Mouse (Mus musculus): ENCODE results near the gene Selplg. TPM values are rescaled to one million over a fixed set of nuclear protein-coding genes. Genes with fewer than 3 reads are reported as not detected.

Gene Selplg
- 0.88 and 1.3 TPM in 2 replicates for polyA plus RNA-seq (2012; rRNA removed)

- no peak for DNase-seq (ENCODE audit: low read depth)
- no peak for TF ChIP-seq POLR2A (IDR thresholded peaks at IDR 0.05; ENCODE audit: borderline replicate concordance, extremely low read depth, insufficient read depth, insufficient read length, poor library complexity, severe bottlenecking)
Observed at GRCm38 (mm10) chr5:113832490-113832901, at the start of gene Selplg. Selplg (minus strand) TSS chr5:113832644.

GRCm38 (mm10) chr5:113881136-113881535 is 48.7 kb upstream of the Selplg start:
- TF ChIP-seq CTCF (IDR thresholded peaks at IDR 0.05; ENCODE audit: borderline replicate concordance, extremely low read depth, insufficient read depth, insufficient read length) (no peak), POLR2A (IDR thresholded peaks at IDR 0.05; ENCODE audit: borderline replicate concordance, extremely low read depth, insufficient read depth, insufficient read length, poor library complexity, severe bottlenecking) (no peak)
- DNase-seq (ENCODE audit: low read depth), result no peak

- DNase-seq (ENCODE audit: low read depth), result no peak
- TF ChIP-seq POLR2A (IDR thresholded peaks at IDR 0.05; ENCODE audit: borderline replicate concordance, extremely low read depth, insufficient read depth, insufficient read length, poor library complexity, severe bottlenecking) (no peak), CTCF (IDR thresholded peaks at IDR 0.05; ENCODE audit: borderline replicate concordance, extremely low read depth, insufficient read depth, insufficient read length) (no peak)
Observed at GRCm38 (mm10) chr5:113878943-113879617, 46.6 kb upstream of the Selplg start.

- TF ChIP-seq POLR2A (IDR thresholded peaks at IDR 0.05; ENCODE audit: borderline replicate concordance, extremely low read depth, insufficient read depth, insufficient read length, poor library complexity, severe bottlenecking) (no peak), CTCF (IDR thresholded peaks at IDR 0.05; ENCODE audit: borderline replicate concordance, extremely low read depth, insufficient read depth, insufficient read length) (no peak)
- DNase-seq (ENCODE audit: low read depth), result no peak
Observed at GRCm38 (mm10) chr5:113877565-113877964, 45.1 kb upstream of the Selplg start.

DNA sequence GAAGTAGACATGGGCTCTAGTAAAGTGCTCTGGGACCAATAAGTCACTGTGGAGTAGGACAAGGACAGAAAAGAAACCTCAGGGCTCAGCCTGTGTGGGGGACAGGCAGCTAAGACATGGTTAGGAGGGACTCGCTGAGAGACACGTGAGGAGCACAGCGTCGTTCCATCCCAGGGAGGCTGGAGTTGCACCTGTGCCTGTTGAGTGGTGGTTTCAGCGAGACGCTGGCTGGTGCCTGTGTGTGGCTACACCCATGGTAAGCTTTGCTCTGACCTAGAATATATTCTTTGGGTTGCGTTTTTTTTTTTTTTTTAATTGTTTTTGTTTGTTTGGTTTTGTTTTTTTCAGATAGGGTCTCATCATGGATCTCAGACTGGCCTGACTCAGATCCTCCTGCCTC is 43.7 kb upstream of the Selplg start:
- no peak for TF ChIP-seq CTCF (IDR thresholded peaks at IDR 0.05; ENCODE audit: borderline replicate concordance, extremely low read depth, insufficient read depth, insufficient read length)
- TF ChIP-seq POLR2A (IDR thresholded peaks at IDR 0.05; ENCODE audit: borderline replicate concordance, extremely low read depth, insufficient read depth, insufficient read length, poor library complexity, severe bottlenecking), result no peak
- DNase-seq (ENCODE audit: low read depth), result no peak

- DNase-seq (ENCODE audit: low read depth), result no peak
- no peak for TF ChIP-seq POLR2A (IDR thresholded peaks at IDR 0.05; ENCODE audit: borderline replicate concordance, extremely low read depth, insufficient read depth, insufficient read length, poor library complexity, severe bottlenecking)
- no peak for TF ChIP-seq CTCF (IDR thresholded peaks at IDR 0.05; ENCODE audit: borderline replicate concordance, extremely low read depth, insufficient read depth, insufficient read length)
Observed at GRCm38 (mm10) chr5:113875625-113876024, 43.2 kb upstream of the Selplg start.

- DNase-seq (ENCODE audit: low read depth), result peak; percentile 51
- no peak for TF ChIP-seq POLR2A (IDR thresholded peaks at IDR 0.05; ENCODE audit: borderline replicate concordance, extremely low read depth, insufficient read depth, insufficient read length, poor library complexity, severe bottlenecking)
Observed at GRCm38 (mm10) chr5:113874063-113875024, 41.9 kb upstream of the Selplg start.

DNA sequence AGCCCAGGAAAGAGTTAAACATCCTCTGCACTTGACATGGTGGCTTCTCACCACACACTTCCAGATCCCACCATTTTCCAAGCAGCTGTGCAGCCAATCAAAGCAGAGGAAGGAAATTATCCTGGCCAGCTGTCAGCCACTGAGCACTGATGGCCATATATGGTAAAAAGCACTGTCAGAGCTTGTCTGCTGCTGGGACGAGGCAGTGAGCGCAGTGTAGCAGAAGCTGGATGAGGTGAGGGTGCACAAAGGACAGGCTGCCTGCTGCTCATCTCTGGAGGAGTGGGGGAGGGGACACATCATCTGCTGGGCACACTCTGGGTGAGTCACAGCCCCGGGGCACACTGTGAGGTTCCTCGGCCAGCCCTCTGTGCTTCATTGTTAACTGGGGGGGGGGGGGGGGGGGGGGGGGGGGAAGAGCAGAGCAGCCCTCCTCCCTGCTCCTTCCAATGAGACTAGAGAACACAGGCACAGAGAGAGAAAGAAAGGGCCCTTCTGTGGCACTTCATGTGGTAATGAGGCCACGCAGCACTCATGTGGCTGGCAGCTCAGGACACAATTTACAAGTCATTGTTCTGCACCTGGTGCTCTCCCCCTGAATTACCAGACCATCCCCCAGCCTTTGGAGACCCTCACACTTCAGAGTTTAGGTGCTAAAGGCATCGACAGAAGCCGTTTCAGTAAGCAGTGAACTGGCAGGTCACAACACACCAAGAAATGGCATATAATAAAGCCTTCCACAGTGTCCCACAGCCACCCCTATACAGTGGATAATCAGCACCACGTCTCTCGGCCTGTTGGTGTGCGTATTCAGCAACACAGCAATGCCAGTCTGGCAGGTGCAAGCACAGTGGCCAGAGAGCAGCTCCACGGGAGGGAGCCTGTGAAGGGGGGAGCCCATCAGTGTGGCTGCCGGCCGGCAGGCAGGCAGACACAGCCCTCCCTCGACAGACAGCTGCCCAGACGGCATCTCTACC is 40.8 kb upstream of the Selplg start:
- DNase-seq (ENCODE audit: low read depth), result peak; percentile 98
- TF ChIP-seq POLR2A (IDR thresholded peaks at IDR 0.05; ENCODE audit: borderline replicate concordance, extremely low read depth, insufficient read depth, insufficient read length, poor library complexity, severe bottlenecking), result peak; percentile 26; the same call in 1 of the 2 replicates
- no peak for TF ChIP-seq CTCF (IDR thresholded peaks at IDR 0.05; ENCODE audit: borderline replicate concordance, extremely low read depth, insufficient read depth, insufficient read length)

DNA sequence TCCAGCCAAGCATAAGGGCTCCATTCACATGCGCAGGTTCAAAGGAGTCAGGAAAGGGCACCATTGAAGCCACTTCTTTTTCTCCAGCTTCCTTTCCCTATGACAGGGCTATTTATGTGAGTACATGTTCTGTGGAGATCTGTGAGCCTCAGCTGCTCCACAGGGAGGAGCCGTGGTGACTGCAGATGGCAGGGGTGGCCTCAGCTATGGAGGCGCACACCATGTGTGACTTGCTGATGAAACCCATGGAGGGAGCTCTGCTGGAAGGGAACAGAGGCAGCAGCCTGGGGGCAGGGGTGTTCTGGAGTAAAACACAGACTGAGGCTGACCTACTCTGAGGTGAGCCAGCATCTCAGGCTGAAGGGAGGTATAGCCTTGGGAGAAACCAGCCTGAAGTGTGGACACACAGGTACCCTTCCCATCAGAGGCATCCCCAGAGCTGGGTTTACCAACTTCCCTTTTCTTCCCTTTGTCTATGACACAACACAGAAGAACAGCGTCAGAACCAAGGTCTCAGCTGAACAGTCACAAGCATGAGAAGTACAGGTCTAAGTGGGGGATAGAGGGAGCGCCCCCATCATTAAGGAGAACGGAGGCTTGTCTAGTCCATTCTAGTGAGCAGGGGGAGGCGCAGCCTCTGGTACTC is 39.6 kb upstream of the Selplg start:
- TF ChIP-seq CTCF (IDR thresholded peaks at IDR 0.05; ENCODE audit: borderline replicate concordance, extremely low read depth, insufficient read depth, insufficient read length) (no peak), POLR2A (IDR thresholded peaks at IDR 0.05; ENCODE audit: borderline replicate concordance, extremely low read depth, insufficient read depth, insufficient read length, poor library complexity, severe bottlenecking) (no peak)
- peak; percentile 79 for DNase-seq (ENCODE audit: low read depth)

- DNase-seq (ENCODE audit: low read depth), result peak; percentile 52
- TF ChIP-seq CTCF (IDR thresholded peaks at IDR 0.05; ENCODE audit: borderline replicate concordance, extremely low read depth, insufficient read depth, insufficient read length) (no peak), POLR2A (IDR thresholded peaks at IDR 0.05; ENCODE audit: borderline replicate concordance, extremely low read depth, insufficient read depth, insufficient read length, poor library complexity, severe bottlenecking) (no peak)
Observed at GRCm38 (mm10) chr5:113870393-113871040, 38.1 kb upstream of the Selplg start.

Measured in brain, embryonic 14.5 days (tissue).